Mouse (Mus musculus): ENCODE measurements around the gene Prss42. TPM values are rescaled to one million over a fixed set of nuclear protein-coding genes. Genes with fewer than 3 reads are reported as not detected.

The Prss42 gene
- not detected in 2 replicates for polyA plus RNA-seq (2012; ENCODE audit: insufficient read depth, insufficient read length, missing spikeins)

DNA sequence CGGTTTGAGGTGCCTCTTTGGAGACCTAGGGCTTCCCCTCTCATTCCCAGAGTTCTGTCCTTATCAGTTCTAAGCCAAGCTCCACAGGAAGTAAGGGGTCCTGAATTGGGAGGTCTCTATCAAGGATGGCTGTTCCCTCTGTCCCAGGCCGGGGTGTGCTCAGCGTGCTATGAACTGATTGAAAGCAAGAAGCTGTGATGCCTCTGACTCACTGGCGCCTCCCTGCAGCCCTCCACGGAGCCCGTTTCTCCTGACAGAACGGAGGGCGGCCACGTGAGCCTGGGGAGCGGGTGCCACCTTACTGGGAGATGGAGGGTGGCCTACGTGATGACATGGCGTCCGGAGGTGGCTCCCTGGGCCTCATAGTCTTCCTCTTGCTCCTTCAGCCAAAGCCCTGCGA, at the start of gene Prss42:
Gene Prss42, plus strand, starts transcription at position 301 of the 400 bp plus-strand sequence.
- TF ChIP-seq CTCF (IDR thresholded peaks at IDR 0.05; ENCODE audit: low read depth, low read length) = no peak
- no peak for TF ChIP-seq POLR2A (IDR thresholded peaks at IDR 0.05; ENCODE audit: borderline replicate concordance, low read depth, low read length)
- H3K27ac ChIP-seq (ENCODE audit: insufficient read depth, low read depth, low read length) = no peak within 1 kb of the TSS
- H3K4me1 ChIP-seq (ENCODE audit: control insufficient read depth, insufficient read depth, low read length) = peaks cover 3% of the 10 kb centered on the region
- H3K4me3 ChIP-seq (ENCODE audit: insufficient read depth, low read length) = no peak within 1 kb of the TSS

DNA sequence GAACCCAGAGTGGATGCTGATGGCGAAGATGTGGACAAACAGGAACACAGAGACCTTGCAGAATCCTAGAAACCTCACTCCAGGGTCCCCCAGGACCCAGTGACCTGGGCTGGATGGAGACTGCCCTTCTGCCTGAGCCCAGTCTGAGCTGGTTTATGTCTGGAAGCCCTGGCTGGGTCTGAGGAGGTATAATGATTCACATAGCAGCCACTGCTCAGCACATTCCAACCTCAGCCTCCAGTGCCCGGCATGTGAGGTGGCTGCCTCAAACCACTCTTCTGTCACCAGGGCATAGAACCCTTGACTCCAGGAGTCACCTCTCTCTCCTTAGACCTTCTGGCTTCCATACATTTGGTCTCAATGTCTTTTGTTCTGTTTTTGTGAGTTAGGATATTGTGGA, 49.5 kb upstream of the Prss42 start:
- Histone ChIP-seq H3K4me1 (ENCODE audit: control insufficient read depth, insufficient read depth, low read length) (no peaks in the 10 kb centered on the region), H3K4me3 (ENCODE audit: insufficient read depth, low read length) (no peak overlapping the region), H3K27ac (ENCODE audit: insufficient read depth, low read depth, low read length) (no peak overlapping the region)
- TF ChIP-seq CTCF (IDR thresholded peaks at IDR 0.05; ENCODE audit: low read depth, low read length) (no peak), POLR2A (IDR thresholded peaks at IDR 0.05; ENCODE audit: borderline replicate concordance, low read depth, low read length) (no peak)

DNA sequence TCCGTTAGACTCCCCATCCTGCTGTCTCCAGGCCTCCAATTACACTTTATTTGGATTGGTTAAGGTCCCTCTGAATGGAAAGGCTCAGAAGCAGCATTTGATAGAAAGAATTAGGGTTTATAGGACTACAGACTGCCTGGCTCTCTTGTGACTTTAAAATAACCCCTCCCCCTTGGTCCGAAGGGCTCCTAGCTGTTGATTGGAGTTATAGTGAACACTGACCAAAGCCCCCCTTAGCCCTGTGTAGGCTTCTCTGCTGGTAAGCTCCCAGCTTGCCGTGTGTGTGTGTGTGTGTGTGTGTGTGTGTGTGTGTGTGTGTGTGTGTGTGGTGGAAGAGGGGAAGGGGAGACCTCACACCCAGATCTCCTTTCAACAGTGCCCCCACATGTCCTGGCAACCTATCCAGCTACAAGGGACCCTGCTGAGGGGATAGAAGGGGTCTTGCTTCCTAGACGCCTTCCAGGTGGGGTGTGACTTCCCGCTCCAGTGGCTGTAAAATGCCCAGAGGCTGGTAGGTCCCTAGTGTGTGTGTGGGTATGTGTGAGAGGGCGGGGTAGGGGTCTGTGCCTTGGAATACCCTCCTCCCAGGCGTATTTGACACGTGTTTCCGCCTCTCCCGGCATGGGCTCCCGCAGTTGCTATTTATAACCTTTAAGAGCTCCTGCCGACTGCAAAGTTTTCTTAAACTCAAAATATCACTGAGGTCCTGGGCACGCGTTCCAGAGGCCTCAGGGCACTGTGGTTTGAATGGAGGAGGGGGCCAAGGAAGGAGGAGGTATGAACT, 47.4 kb upstream of the Prss42 start:
- Histone ChIP-seq H3K4me1 (ENCODE audit: control insufficient read depth, insufficient read depth, low read length) (no peaks in the 10 kb centered on the region), H3K27ac (ENCODE audit: insufficient read depth, low read depth, low read length) (no peak overlapping the region), H3K4me3 (ENCODE audit: insufficient read depth, low read length) (no peak overlapping the region)
- TF ChIP-seq POLR2A (IDR thresholded peaks at IDR 0.05; ENCODE audit: borderline replicate concordance, low read depth, low read length) (no peak), CTCF (IDR thresholded peaks at IDR 0.05; ENCODE audit: low read depth, low read length) (no peak)

DNA sequence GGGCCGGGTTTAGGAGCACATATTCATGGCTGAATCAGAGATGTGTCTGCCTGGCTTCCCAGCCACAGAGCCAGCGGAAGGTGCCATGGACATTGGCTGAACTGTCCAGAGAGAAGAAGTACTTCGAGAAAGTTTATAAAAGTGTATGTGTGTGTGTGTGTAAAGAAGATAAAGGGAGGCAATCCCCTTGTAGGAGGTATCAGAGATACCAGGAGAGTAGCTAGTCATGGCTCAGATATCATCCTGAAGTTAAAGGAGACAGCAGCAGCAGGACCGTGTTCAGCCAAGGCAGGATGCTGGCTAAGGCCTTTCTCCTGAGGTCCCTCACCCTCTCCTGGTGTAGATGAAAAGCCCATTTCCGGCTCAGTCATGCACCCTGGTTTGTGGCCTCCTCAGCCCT, 46.6 kb upstream of the Prss42 start:
- H3K27ac ChIP-seq (ENCODE audit: insufficient read depth, low read depth, low read length) = no peak overlapping the region
- no peak overlapping the region for H3K4me3 ChIP-seq (ENCODE audit: insufficient read depth, low read length)
- H3K4me1 ChIP-seq (ENCODE audit: control insufficient read depth, insufficient read depth, low read length) = no peaks in the 10 kb centered on the region
- TF ChIP-seq POLR2A (IDR thresholded peaks at IDR 0.05; ENCODE audit: borderline replicate concordance, low read depth, low read length) = no peak
- TF ChIP-seq CTCF (IDR thresholded peaks at IDR 0.05; ENCODE audit: low read depth, low read length) = no peak

DNA sequence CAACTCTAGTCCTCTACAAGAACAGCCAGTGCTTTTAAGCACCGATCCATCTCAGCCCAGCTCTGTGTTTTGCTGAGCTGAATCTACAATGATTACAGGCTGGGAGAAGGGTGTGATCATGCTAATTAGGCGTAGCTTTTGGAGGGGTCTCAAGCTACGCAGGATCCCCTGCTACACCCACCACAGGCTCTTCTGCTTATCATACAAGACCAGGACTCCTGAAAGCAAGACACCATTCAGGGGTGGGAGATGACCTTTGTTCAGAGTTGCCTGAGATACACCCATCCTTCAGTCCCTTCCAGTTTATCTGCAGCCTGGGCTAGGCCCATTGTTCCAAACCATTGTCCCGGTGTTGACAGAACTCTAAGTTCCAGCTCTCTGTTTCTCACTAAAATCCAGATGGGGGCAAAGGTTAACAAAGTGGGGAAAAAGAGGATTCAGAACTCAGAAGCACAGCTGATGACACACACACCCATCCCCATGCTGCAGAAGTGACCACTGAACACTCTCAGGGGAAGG, 45.0 kb upstream of the Prss42 start:
- Histone ChIP-seq H3K4me3 (ENCODE audit: insufficient read depth, low read length) (no peak overlapping the region), H3K27ac (ENCODE audit: insufficient read depth, low read depth, low read length) (no peak overlapping the region), H3K4me1 (ENCODE audit: control insufficient read depth, insufficient read depth, low read length) (no peaks in the 10 kb centered on the region)
- TF ChIP-seq CTCF (IDR thresholded peaks at IDR 0.05; ENCODE audit: low read depth, low read length) (no peak), POLR2A (IDR thresholded peaks at IDR 0.05; ENCODE audit: borderline replicate concordance, low read depth, low read length) (no peak)

DNA sequence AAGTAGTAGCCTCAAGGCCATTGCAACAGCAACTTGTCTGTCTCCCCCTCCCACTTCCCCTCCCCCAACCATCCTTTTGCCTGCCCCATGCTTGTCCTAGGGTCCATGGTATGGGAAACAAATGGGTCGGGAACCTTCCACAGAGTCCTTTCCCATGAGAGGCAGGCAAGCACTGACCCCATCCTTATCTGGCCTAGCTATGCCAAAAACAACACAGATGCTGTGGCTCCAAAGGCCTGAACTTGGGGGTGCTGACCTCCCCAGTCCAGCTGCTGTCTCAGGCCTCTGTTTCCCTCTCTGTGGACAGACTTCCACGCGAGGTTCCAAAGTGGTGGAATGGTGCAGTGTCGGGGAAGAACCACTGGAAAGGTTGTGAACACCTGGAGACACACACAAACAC, 44.2 kb upstream of the Prss42 start:
- Histone ChIP-seq H3K4me3 (ENCODE audit: insufficient read depth, low read length) (no peak overlapping the region), H3K27ac (ENCODE audit: insufficient read depth, low read depth, low read length) (no peak overlapping the region), H3K4me1 (ENCODE audit: control insufficient read depth, insufficient read depth, low read length) (no peaks in the 10 kb centered on the region)
- TF ChIP-seq CTCF (IDR thresholded peaks at IDR 0.05; ENCODE audit: low read depth, low read length) (no peak), POLR2A (IDR thresholded peaks at IDR 0.05; ENCODE audit: borderline replicate concordance, low read depth, low read length) (no peak)

DNA sequence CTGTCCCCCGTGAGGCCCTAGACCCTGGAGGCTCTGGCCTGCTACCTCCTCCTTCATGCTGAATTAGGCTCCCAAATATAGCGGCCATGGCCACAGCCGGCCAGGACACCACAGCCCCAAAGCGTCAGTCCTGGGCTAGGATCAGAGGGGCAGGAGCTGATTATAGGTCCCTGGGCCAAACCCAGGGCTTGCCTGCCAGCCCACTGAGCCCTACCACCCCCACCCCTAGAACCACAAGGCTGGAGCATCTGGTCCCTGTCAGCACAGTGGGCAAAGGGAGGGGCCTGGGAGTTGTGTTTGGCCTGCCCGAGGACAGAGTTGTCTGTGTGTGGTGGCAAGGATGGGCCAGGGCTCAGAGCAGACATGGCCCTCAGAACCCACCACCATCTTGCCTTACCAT, 40.1 kb upstream of the Prss42 start:
- TF ChIP-seq POLR2A (IDR thresholded peaks at IDR 0.05; ENCODE audit: borderline replicate concordance, low read depth, low read length) (no peak), CTCF (IDR thresholded peaks at IDR 0.05; ENCODE audit: low read depth, low read length) (no peak)

DNA sequence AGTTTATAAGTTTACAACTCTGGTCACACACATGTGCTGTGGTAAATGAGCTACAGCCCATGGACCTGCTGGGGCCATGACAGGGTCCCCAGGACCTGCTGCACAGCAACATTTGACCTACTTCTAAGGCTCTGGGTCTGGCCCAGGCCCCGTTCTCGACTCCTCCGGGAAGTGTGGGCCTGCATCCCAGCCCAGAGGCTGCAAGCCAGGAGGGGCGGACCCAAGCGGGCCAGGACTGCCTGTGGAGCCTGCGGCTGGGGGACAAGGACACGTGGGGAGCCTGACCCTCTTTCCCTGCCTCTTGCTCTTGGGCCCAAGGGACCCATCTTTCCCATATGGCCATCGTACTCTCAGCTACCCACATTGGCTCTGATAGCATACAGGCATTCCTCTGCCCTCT, 39.4 kb upstream of the Prss42 start:
- no peak overlapping the region for H3K27ac ChIP-seq (ENCODE audit: insufficient read depth, low read depth, low read length)

More for the DNA sequence above, 40.1 kb upstream of the Prss42 start:
- no peak overlapping the region for H3K4me3 ChIP-seq (ENCODE audit: insufficient read depth, low read length)
- H3K4me1 ChIP-seq (ENCODE audit: control insufficient read depth, insufficient read depth, low read length) = no peaks in the 10 kb centered on the region
- no peak overlapping the region for H3K27ac ChIP-seq (ENCODE audit: insufficient read depth, low read depth, low read length)

DNA sequence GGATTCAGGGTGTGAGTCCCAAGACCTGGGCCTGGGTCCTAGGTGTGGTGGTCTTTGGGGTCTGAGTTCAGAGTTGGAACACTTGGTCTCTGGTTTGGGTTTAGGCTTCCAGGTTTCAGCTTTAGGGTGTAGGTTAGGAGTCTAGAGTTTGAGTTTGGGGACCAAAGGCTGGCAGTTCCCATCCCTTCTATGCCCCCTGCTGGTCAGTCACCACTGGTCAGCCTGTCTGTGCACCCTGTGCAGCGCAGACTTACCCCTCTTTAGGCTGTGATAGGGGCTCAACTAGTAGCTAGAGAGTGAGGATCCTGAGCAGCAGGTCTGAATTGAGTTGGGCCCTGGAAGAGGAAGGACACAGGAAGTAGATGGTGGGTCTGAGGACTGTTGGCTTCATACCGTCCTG, 38.7 kb upstream of the Prss42 start:
- peak; percentile 72; the same call in 1 of the 2 replicates for TF ChIP-seq CTCF (IDR thresholded peaks at IDR 0.05; ENCODE audit: low read depth, low read length)
- TF ChIP-seq POLR2A (IDR thresholded peaks at IDR 0.05; ENCODE audit: borderline replicate concordance, low read depth, low read length) = no peak
- Histone ChIP-seq H3K27ac (ENCODE audit: insufficient read depth, low read depth, low read length) (no peak overlapping the region), H3K4me3 (ENCODE audit: insufficient read depth, low read length) (no peak overlapping the region), H3K4me1 (ENCODE audit: control insufficient read depth, insufficient read depth, low read length) (no peaks in the 10 kb centered on the region)

More for the DNA sequence above, 39.4 kb upstream of the Prss42 start:
- H3K4me1 ChIP-seq (ENCODE audit: control insufficient read depth, insufficient read depth, low read length) = no peaks in the 10 kb centered on the region
- no peak overlapping the region for H3K4me3 ChIP-seq (ENCODE audit: insufficient read depth, low read length)
- TF ChIP-seq POLR2A (IDR thresholded peaks at IDR 0.05; ENCODE audit: borderline replicate concordance, low read depth, low read length) = no peak
- TF ChIP-seq CTCF (IDR thresholded peaks at IDR 0.05; ENCODE audit: low read depth, low read length) = no peak

DNA sequence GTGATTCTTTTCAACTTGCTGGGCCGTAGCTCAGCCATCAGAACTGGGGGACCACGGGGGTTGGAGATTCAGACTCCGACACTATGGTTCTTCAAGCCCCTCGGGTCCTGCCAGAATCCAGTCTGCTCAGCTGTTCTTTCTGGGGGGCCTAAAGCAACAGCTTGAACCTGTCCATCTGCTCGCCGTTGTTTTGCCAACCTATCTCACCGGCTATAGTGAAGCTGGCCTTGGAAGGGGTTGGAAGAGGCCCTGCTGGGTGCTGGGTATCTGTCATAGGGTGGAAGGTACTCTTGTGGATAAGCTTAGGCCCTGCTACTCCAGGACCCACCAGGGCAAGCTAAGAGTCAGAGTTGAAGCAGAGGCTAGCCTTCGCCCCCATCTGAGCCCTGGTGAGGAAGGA, 37.1 kb upstream of the Prss42 start:
- TF ChIP-seq CTCF (IDR thresholded peaks at IDR 0.05; ENCODE audit: low read depth, low read length) = no peak
- no peak for TF ChIP-seq POLR2A (IDR thresholded peaks at IDR 0.05; ENCODE audit: borderline replicate concordance, low read depth, low read length)
- Histone ChIP-seq H3K4me1 (ENCODE audit: control insufficient read depth, insufficient read depth, low read length) (no peaks in the 10 kb centered on the region), H3K27ac (ENCODE audit: insufficient read depth, low read depth, low read length) (no peak overlapping the region), H3K4me3 (ENCODE audit: insufficient read depth, low read length) (no peak overlapping the region)

Measured in bone marrow macrophage, adult 2 months (primary cell).